ENCODE assay signal across 33 mouse cellular contexts in genomic region chr2:180388122-180388521, GRCm38 (mm10). TPM values are rescaled to one million over a fixed set of nuclear protein-coding genes. Genes with fewer than 3 reads are reported as not detected.
DNase-seq lines count a peak whose midpoint lies in the region; ATAC-seq lines count a peak whose summit lies in the region.
"Had no signal": no experiment of that assay in that cellular context is flagged by ENCODE, and none has a peak within 500 bp of the region (broad histone marks: within the 10 kb centered on the region; RNA-seq: fewer than 3 reads in every experiment).

No protein-coding gene starts in this region.

- H3K36me3 ChIP-seq in heart, embryonic 10.5 days, result peaks cover 36% of the 10 kb centered on the region
- no peaks in the 10 kb centered on the region for H3K36me3 ChIP-seq in heart, embryonic 15.5 days
- no peaks in the 10 kb centered on the region for H3K36me3 ChIP-seq in heart, embryonic 16.5 days (ENCODE audit: control insufficient read depth, insufficient read depth)
- H3K36me3 ChIP-seq: embryonic facial prominence, embryonic 13.5 days; intestine, embryonic 15.5 days; limb, embryonic 15.5 days; liver, embryonic 13.5 days; midbrain, embryonic 15.5 days; neural tube, embryonic 12.5 days had no signal

- H3K27ac ChIP-seq in heart, embryonic 10.5 days, result peak overlapping the region; percentile 96
- H3K27ac ChIP-seq in heart, embryonic 15.5 days, result peak overlapping the region; percentile 97
- peak overlapping the region; percentile 98 for H3K27ac ChIP-seq in heart, embryonic 16.5 days (ENCODE audit: low read length)
- H3K27ac ChIP-seq: embryonic facial prominence, embryonic 13.5 days; hindbrain, postnatal 0 days; intestine, embryonic 15.5 days; layer of hippocampus, adult 2 months; limb, embryonic 15.5 days; liver, embryonic 13.5 days; midbrain, embryonic 15.5 days; neural tube, embryonic 12.5 days had no signal

- peaks cover 45% of the 10 kb centered on the region for H3K27me3 ChIP-seq in heart, embryonic 10.5 days (ENCODE audit: insufficient read depth, poor library complexity, severe bottlenecking)
- H3K27me3 ChIP-seq in heart, embryonic 15.5 days, result peaks cover 12% of the 10 kb centered on the region; the same call in 1 of the 2 replicates
- H3K27me3 ChIP-seq in heart, embryonic 16.5 days (ENCODE audit: control insufficient read depth, insufficient read depth, low read length), result peaks cover 16% of the 10 kb centered on the region

- H3K4me1 ChIP-seq in heart, embryonic 10.5 days, result peaks cover 62% of the 10 kb centered on the region
- peaks cover 28% of the 10 kb centered on the region for H3K4me1 ChIP-seq in heart, embryonic 15.5 days (replicated peaks)
- peaks cover 18% of the 10 kb centered on the region for H3K4me1 ChIP-seq in heart, embryonic 16.5 days (ENCODE audit: control insufficient read depth, insufficient read depth, low read length)
- H3K4me1 ChIP-seq: liver, embryonic 13.5 days had no signal

- intact Hi-C loops in heart, postnatal 36 days (cut with DNase I), result no loop called here
- intact Hi-C loops in heart, postnatal 10 days (cut with DNase I), result no loop called here

- no peaks in the 10 kb centered on the region for H3K9me3 ChIP-seq in heart, embryonic 10.5 days
- no peaks in the 10 kb centered on the region for H3K9me3 ChIP-seq in heart, embryonic 15.5 days (replicated peaks)
- H3K9me3 ChIP-seq in heart, embryonic 16.5 days (replicated peaks; ENCODE audit: control insufficient read depth, low read length), result no peaks in the 10 kb centered on the region
- H3K9me3 ChIP-seq: embryonic facial prominence, embryonic 13.5 days; intestine, embryonic 15.5 days; limb, embryonic 15.5 days; liver, embryonic 13.5 days; midbrain, embryonic 15.5 days; neural tube, embryonic 12.5 days had no signal

- no peak for ATAC-seq in heart, embryonic 15.5 days (replicated peaks; ENCODE audit: insufficient number of reproducible peaks, insufficient read depth, low FRiP score, low read depth)
- no peak for ATAC-seq in heart, embryonic 16.5 days (replicated peaks; ENCODE audit: extremely low read depth, insufficient read depth, low FRiP score)
- ATAC-seq: CD4-positive, CD25-positive, alpha-beta regulatory T cell, adult 4 months; forebrain, embryonic 16.5 days; hindbrain, postnatal 0 days; intestine, embryonic 15.5 days; midbrain, embryonic 15.5 days had no signal

- H3K4me2 ChIP-seq in heart, embryonic 15.5 days, result peak overlapping the region; percentile 71
- peak overlapping the region; percentile 88 for H3K4me2 ChIP-seq in heart, embryonic 16.5 days (ENCODE audit: low read depth, low read length)
- H3K4me2 ChIP-seq: embryonic facial prominence, embryonic 13.5 days; limb, embryonic 15.5 days; liver, embryonic 13.5 days; midbrain, embryonic 15.5 days; neural tube, embryonic 12.5 days had no signal

- H3K9ac ChIP-seq in heart, embryonic 15.5 days, result peak overlapping the region; percentile 92
- H3K9ac ChIP-seq in heart, embryonic 16.5 days (ENCODE audit: low read length), result peak overlapping the region; percentile 97
- H3K9ac ChIP-seq: embryonic facial prominence, embryonic 13.5 days; intestine, embryonic 15.5 days; limb, embryonic 15.5 days; liver, embryonic 13.5 days; midbrain, embryonic 15.5 days; neural tube, embryonic 12.5 days had no signal

- H3K4me3 ChIP-seq in heart, embryonic 10.5 days, result peak overlapping the region; percentile 83
- peak overlapping the region; percentile 73 for H3K4me3 ChIP-seq in heart, embryonic 15.5 days
- H3K4me3 ChIP-seq in heart, embryonic 16.5 days (ENCODE audit: low read length), result peak overlapping the region; percentile 81
- H3K4me3 ChIP-seq: embryonic facial prominence, embryonic 13.5 days; erythroblast, embryonic 14.5 days; layer of hippocampus, adult 2 months; liver, embryonic 13.5 days; midbrain, embryonic 15.5 days; neural tube, embryonic 12.5 days had no signal

- 42% methylated on average over 5 of the region's 5 CpGs for WGBS in heart, embryonic 10.5 days
- 39% methylated on average over 5 of the region's 5 CpGs for WGBS in heart, embryonic 15.5 days
- WGBS in heart, embryonic 16.5 days, result 44% methylated on average over 5 of the region's 5 CpGs

- no peak for DNase-seq in heart, embryonic 10.5 days (ENCODE audit: low spot score)
- DNase-seq in heart, postnatal 36 days, result no peak
- DNase-seq in heart, adult 18-20 months, result no peak
- peak; percentile 23 to 28 for DNase-seq in heart, postnatal 10 days
- DNase-seq in spleen, postnatal 36 days (ENCODE audit: low spot score in 2 of 2), result no peak
- DNase-seq: adrenal gland, postnatal 14 days; cerebellum, adult 11 months; cerebellum, adult 9-10 months; embryo, embryonic 11 days; gastrocnemius, postnatal 10 days; kidney, adult 2 months; kidney, postnatal 36 days; liver, embryonic 13.5 days; lung, adult 18-20 months; lung, postnatal 10 days; right cerebral cortex, adult 18-20 months; thymus, postnatal 14 days had no signal

RNA-seq across cellular contexts. Expression of gene Gata5, which starts 53.6 kb away (rescaled TPM):
- polyA plus RNA-seq in heart, embryonic 10.5 days (2016; fragmentation: Nextera tagmentation; extraction: Ambion mirVana), result 34.7 and 41.3 TPM in 2 replicates
- 1 to 10 TPM in 1 of 2 experiments, under 1 TPM in 1; 0.65 to 1.1 TPM for total RNA-seq in heart, postnatal 36 days (2021)
- 5.3 and 7.9 TPM in 2 replicates for polyA plus RNA-seq in heart, embryonic 15.5 days (2015; fragmentation: Nextera tagmentation; extraction: Ambion mirVana)
- total RNA-seq in heart, adult 18-20 months (2021), result under 1 TPM; 0.35 to 0.80 TPM
- 3.9 and 5.7 TPM in 2 replicates for polyA plus RNA-seq in heart, embryonic 16.5 days (2015; fragmentation: Nextera tagmentation; extraction: Ambion mirVana)
- 1 to 10 TPM; 1.0 to 1.2 TPM for total RNA-seq in heart, postnatal 10 days (2021)
- total RNA-seq: gastrocnemius, postnatal 10 days; hindbrain, postnatal 0 days; layer of hippocampus, adult 2 months; layer of hippocampus, postnatal 14 days; left cerebral cortex, adult 8-10 months; left cerebral cortex, postnatal 36 days had no signal
- polyA plus RNA-seq: CD4-positive, CD25-positive, alpha-beta regulatory T cell, adult 4 months; embryonic facial prominence, embryonic 13.5 days; erythroblast, embryonic 14.5 days; forebrain, embryonic 16.5 days; hindbrain, embryonic 11.5 days; hindbrain, postnatal 0 days; limb, embryonic 15.5 days; midbrain, embryonic 15.5 days; neural tube, embryonic 12.5 days had no signal

Comparison
In these comparisons a context has a peak if more than half of its experiments do, and no peak if none do; other contexts are left out.
1. DNase-seq: peak in heart, postnatal 10 days (2 of 2); none in heart, embryonic 10.5 days (single experiment), heart, postnatal 36 days (0 of 2), heart, adult 18-20 months (0 of 2) and spleen, postnatal 36 days (0 of 2).
2. Peak in every context shown above with its lines, with median percentiles within 50 percentile points of each other: H3K27ac ChIP-seq and H3K4me3 ChIP-seq.